Mouse (Mus musculus) inflammation-experienced regulatory T-cells, adult 6 months (primary cell): Measurements from ENCODE around the gene Psmc3ip. TPM values are rescaled to one million over a fixed set of nuclear protein-coding genes. Genes with fewer than 3 reads are reported as not detected.

Experiments used
- ATAC-seq: one replicate; pipeline ENCODE4 v1.8.0; 2017
- polyA plus RNA-seq, 3 experiments: library from polyadenylated mRNA; unstranded; fragments of 100-300 nt; shearing (Covaris generic); gene quantifications; one replicate each; pipeline ENCODE4 v1.2.1; 2017

The Psmc3ip gene
- polyA plus RNA-seq, 3 experiments from 2014 or later = 7.7 to 19.7 (median 10.0) TPM

DNA sequence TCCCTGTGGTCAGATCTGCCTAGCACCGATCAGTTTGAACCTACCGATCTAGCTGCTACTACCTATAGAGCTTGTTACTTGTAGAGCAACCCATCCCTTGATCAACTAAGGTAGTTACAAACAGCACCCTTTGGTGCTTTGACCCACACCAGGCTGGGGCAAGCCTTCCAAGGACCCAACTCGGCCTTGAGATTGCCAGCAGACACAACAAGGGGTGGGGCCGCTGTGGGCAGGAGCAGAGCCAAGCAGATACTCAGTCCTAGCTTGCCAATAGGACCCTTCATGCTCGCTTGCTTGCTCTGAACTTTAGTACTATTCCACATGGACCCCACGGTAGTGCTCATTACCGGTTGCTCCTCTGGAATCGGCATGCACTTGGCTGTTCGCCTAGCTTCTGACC is 17.1 kb downstream of the Psmc3ip start, which contains the start of gene Hsd17b1:
Gene Hsd17b1 (plus strand): TSS at position 291 of the 400 bp plus-strand sequence.
- ATAC-seq = no peak

GRCm38 (mm10) chr11:101071810-101072428 is 23.3 kb downstream of the Psmc3ip start:
- no peak for ATAC-seq

DNA sequence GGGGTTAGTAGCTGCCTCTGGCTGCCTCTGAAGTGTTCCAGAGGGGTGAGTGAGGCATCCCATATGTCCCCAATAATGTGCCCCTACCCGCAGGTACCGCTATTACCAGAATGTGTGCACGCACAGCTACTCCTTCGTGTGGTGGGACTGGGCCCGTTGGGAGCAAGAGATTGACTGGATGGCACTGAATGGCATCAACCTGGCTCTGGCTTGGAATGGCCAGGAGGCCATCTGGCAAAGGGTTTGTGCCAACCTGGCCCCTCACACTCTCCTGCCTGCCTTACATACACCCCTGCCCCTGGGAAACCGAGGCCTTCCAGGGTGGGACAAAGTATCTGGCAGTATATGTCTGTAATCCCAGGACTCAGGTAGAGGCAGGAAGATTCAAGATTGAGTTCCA is 24.2 kb downstream of the Psmc3ip start:
- ATAC-seq = no peak

- ATAC-seq = peak; percentile 47
Observed at GRCm38 (mm10) chr11:101070189-101070527, 25.1 kb downstream of the Psmc3ip start.

DNA sequence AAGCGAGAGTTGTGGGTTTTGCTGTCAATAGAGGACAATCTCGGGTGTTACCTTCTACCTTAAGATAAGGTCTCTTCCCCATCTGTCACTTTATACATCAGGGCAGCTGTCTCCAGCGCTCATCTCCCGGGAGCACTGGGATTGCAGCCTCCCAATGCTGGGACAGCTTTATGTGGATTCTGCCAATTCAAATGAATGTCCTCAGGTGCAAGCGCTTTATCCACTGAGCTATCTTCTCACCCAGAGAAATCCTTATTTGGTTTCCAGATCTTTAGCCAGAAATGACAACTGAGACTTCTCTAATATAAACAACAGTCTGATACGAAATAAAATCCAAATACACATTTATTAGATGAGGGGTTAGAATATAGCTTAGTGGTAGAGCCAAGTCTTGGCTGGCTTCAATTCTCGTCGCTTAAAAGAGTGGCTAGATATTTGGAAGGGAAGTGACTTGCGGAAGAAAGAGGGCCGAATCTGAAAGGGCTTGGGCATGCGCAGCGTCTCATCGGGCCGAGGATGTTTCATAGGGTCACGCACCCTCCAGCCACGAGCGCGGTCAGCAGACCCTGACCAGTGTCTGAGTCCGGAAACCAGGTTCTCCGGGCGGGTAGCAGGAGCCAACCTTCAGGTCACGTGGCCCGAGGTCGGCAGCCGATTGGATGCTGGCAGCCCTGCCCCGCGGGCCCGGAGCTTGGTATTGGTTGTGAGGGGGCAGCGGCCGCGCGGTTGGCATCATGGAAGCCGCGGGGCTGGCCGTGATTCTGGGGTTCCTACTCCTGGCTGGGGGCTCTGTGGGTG is 25.6 kb downstream of the Psmc3ip start, which contains the start of gene Naglu:
Gene Naglu (plus strand): TSS at position 622 of the 798 bp plus-strand sequence.
- ATAC-seq = peak; percentile 93

DNA sequence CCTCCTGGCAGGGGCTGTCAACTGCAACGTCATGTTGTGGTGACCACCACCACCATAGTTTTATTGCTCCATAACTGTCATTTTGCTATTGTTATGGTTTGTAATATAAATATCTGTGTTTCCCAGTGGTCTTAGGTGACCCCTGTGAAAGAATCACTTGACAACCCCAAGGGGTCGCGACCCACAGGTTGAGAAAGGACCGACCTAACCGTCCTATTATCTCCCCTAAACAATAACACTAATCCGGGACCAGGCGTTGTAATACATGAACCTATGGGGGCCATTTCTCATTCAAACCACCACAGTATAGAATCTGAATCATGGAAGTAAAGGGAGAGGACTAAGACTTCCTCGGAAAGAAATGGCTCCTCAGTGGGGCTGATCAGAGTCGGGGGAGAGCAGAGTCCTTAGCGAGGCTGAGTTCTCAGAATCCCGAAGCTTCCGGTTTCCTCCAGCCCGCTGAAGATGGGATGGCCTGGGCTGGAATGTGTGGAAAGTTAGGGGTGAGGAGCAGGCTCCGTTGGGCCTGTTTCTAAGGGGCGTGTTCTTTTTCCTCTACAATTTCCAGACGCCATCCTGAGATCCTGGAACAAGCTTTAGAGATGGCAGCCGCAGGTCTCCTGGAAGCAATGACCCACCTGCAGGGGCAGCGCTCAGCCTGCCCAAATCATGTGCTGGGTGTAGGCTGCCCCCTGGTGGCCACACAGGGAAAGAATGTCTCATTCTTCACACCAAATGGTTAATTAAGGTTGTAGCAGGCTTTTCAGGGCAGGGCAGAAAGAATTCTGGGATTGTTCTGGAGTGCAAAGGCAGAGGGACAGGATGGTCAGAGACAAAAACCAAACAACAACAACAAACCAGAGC is 28.5 kb downstream of the Psmc3ip start:
- peak; percentile 38 for ATAC-seq

DNA sequence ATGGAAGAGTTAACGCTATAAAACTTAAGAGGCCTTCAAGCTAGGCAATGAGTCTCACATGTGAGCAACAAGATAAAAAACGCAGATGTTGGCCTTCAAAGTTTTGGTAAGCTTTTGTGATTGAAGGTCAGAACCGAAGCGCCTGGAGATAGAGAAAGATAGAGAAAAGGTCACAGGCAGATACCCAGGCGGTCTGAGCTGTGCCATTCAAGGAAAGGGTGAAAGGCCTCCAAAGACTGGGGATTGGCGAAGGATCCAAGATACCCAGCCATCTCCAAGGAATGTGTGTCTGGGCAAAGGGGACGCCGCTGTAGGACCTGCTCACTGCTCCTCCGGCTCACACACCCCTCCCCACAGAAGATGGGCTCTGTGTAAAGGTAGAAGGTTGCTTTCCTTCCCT is 30.2 kb downstream of the Psmc3ip start:
- ATAC-seq = no peak

GRCm38 (mm10) chr11:101064462-101064861 is 30.8 kb downstream of the Psmc3ip start:
- no peak for ATAC-seq

DNA sequence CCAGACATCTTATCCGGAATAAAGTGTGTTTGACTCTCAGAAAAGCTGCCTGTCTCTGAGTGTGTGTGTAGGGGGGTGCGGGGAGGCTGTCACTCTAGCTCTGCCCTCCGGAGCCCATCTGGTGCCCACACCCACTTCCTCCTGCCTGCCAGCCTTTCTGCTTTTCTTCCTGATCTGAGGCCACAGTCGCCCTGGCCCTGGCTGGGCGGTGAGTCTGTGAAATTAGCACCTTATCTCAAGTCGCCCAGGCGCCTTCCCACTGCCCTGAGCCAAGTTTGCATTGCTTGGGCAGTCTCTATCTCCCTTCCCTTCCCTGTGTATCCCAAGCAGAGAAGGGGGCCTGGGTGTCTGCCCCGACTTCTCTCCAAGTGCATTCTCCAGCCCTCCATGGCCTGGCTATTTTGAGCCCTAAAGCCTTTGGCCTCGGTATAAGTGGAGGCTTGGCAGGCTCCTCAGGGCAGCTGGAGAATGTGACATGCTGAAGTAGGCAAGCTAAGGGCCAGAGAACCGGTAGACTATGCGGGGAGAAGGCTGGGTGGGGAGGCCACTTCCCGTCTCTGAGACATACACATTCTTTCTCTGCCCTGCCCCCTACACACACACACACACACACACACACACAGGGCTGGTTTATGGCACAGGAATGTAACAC is 31.4 kb downstream of the Psmc3ip start:
- peak; percentile 42 for ATAC-seq

DNA sequence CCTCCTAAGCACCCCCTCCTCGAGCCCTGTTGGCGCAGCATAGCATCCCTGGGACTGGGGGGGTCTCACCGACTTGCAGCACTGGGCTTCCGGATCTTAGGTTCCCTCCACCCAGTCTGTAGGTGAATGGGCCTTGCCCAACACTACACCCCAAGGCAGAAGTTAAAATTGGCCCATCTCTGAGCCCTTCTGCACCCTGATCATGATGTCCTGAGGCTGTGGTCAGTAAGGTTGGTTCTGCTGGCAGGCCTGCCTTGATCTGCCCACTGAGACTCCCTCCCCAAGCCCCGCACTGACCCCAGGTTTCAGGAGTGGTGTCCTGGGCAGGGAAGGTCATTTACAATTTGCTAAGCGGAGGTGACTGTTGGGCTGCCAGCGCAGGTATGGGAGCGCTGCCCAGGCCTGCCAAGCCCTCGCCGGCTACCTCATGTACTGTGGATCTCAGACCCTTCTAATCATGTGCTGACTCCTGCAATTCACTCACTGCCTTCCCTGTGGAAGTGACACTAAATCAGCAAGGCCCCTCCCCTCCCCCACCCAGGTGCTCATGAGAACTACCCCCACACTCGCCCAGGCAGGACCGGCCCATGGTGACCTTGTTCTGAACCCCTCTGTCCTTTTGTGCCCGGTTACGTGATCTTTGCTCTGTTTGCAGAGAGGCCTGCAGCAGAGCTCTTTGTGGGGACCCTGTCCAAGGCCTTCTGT is 32.1 kb downstream of the Psmc3ip start:
- ATAC-seq = no peak

DNA sequence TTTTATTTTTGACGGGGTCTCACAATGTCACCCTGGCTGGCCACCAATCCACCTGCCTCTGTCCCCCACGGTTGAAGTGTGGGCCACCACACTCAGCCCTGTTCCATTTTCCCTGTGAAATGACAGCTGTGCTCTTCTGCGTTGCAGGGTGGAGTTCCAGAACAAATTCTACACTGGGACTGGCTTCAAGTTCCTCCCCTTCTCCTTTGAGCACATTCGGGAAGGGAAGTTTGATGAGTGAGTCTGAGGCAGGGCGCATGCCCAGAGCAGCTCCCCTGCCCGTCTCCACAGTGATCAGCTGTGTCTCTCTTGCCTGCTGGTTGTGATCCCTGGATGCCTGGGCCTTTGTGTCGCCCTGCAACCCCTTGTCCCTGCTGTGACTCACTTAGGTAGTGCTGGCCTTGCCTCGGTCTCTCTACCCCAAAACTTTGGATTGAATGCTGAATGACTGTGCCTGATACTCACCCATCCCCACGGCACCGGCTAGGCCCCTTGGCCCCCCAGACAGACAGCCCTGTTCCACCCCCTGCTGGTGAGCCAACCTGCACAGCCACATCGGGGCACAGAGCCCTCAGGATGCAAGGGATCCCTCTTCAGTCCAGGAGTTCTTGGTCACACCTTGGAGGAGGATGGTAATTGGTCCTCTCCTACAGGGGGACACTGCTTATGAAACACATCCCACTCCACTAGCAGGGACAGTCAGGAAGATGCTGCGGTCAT is 32.9 kb downstream of the Psmc3ip start:
- ATAC-seq = no peak

- ATAC-seq = no peak
Observed at GRCm38 (mm10) chr11:101061049-101061448, 34.2 kb downstream of the Psmc3ip start.

GRCm38 (mm10) chr11:101060126-101060525 is 35.1 kb downstream of the Psmc3ip start:
- ATAC-seq = peak; percentile 26

DNA sequence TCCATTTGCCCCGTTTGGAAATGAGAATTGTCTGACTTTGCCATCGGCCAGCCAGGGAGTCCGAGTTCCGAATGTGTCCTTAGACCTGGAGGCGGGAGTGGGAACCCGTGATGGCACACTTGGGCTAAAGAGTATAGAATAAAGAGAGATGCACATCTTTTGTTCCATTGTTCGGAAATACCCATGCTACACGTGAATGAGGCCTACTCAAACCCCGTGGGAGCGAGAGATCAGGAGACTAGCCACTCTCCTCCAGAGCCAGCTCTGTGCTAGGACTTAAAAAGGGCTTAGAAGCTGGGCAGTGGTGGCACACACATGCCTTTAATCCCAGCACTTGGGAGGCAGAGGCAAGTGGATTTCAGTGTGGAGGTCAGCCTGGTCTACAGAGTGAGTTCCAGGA is 35.8 kb downstream of the Psmc3ip start:
- ATAC-seq = no peak

DNA sequence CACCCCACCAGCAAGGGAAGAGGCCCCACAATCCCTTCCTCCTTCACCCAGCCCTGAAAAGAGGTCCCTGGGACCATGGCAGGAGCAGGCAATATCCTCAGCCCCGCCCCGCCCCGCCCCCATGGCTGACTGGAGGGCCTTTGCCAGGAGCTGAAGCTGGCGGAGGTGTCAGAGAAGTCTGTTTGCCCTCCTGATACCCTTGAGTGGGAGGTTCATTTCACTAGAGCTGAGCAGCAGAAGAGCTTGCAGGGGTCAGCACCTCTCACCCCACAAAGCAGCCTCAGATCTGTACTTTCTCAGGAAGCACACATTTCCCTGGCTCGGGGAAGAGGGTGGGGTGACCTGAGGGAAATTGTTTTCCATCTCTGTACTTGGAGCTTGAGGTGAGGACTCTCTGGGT is 36.5 kb downstream of the Psmc3ip start:
- ATAC-seq = no peak

DNA sequence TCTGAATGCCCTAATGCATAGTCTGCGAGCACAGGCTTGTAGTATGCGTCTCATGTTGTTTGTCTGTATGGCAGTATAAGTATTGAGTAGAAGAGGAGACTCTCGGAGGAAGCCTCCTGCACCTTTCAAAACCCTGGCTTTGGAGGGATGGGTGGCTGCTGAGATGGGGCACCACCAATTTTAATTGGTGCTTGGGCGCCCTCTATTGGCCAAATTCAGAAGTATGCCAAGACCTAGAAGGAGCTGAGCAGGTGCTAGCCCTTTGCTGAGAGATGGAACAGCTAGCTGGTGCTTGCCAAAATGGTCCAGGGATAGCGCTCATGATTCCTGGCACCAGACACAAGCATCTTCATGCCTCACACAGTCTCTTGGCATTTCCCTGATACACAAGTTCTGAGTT is 37.4 kb downstream of the Psmc3ip start:
- peak; percentile 66 for ATAC-seq

- ATAC-seq = no peak
Observed at GRCm38 (mm10) chr11:101056885-101057284, 38.4 kb downstream of the Psmc3ip start.

DNA sequence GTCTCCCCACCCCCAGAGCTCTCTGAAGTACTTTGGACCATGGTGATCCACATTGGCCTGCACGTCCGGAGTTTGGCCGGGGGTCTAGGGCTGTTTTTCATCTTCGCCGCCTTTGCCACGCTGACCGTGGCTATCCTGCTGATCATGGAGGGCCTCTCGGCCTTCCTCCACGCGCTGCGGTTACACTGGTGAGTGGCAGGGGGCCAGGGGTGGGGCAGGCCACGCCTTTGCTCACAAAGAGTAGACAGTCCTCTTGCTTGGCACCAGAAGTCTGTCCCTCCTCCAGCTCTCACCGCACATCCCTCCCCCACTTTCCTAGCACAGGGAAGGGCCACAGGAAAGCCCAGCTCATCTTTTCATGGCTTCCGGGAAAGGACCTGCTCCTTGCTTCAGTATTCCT is 39.8 kb downstream of the Psmc3ip start:
- no peak for ATAC-seq

DNA sequence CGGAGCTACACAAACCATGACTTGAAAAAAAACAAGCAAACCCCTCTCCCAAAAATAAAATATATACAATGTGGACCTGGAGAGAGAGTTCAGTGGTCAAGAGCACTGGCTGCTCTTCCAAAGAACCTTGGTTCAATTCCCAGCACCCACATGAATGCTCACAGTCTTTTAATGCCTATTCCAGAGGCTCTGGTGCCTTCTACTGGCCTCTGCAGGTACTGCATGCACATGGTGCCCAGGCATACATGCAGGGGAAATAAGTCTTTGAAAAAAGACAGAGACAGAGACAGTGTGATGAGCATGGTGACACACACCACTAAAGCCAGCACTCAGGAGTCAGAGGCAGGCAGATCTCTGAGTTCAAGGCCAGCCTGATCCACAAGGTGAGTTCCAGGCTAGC is 41.3 kb downstream of the Psmc3ip start:
- ATAC-seq = no peak

DNA sequence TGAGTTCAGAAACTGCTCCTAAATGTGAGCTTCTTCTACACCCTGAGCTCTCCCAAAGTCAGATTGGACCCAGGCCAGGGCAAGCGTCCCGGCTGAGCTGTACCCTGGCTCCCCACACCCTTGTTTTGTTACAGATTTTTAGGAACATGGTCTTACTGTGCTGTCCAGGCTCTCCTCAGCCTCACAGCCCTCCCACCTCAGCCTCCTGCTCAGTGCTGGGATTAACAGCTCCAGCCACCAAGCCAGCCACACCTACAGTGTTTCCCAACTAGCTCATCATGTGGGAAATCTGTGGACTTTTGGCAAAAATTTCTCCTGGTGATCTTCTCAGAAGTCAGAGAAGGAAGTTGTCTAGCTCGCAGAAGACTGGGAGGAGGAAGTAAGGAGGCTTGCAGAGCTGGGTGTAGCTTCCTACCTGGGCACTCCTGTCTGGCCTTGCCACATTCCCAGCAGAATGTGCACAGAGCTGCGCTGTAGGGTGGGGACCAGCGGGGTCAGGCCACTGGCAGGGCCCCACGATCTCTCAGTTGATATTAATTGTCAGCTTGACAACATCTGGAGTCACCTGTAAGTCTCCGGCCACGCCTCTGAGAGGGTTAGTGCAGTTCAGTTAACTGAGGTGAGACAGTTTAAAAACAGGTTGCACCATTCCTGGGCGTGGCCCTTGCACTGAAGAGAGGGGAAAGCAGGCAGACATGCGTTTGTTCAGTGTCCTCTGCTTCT is 42.3 kb downstream of the Psmc3ip start:
- ATAC-seq = no peak

DNA sequence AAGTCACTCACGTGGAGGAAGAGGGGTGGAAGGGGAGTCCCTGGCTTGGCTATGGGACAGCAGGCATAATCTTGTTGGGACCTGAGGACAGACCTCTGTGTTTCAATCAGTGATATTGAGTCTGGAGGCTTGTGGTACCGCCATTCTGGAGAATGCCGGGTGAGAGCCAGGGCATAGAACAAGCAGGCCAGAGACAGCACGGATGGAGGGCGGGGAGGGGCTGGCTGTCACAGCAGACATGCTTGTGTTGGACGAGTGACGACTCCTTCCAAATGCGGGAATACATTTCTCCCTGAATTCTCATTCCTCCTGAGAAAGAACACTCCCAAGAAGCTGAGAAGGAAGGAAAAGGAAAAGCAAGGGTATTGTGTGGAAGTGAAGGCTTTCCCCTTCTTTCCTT is 43.6 kb downstream of the Psmc3ip start:
- no peak for ATAC-seq
